Mouse (Mus musculus) brain, embryonic 14.5 days (tissue): ENCODE measurements around the gene Kif5a.

Experiments
- CTCF ChIP-seq: fragments of 200-500 bp; IDR thresholded peaks from 2 replicates; pipeline ENCODE4 v1.5.1; 2012; ENCODE audit warnings: inconsistent platforms, mild to moderate bottlenecking, moderate library complexity, borderline replicate concordance; ENCODE audit not compliant: insufficient read depth, insufficient read length; ENCODE audit errors: extremely low read depth
- POLR2A ChIP-seq: fragments of 200-500 bp; IDR thresholded peaks from 2 replicates; pipeline ENCODE4 v1.6.1; 2012; ENCODE audit warnings: mild to moderate bottlenecking, inconsistent platforms, borderline replicate concordance; ENCODE audit not compliant: poor library complexity, insufficient read depth, insufficient read length, severe bottlenecking; ENCODE audit errors: extremely low read depth

GRCm38 (mm10) chr10:127297015-127297871, 34.1 kb upstream of the Kif5a start:
- TF ChIP-seq CTCF = no peak
- TF ChIP-seq POLR2A = no peak
